Mouse (Mus musculus): ENCODE results near the gene Syn3.

The Syn3 gene

DNA sequence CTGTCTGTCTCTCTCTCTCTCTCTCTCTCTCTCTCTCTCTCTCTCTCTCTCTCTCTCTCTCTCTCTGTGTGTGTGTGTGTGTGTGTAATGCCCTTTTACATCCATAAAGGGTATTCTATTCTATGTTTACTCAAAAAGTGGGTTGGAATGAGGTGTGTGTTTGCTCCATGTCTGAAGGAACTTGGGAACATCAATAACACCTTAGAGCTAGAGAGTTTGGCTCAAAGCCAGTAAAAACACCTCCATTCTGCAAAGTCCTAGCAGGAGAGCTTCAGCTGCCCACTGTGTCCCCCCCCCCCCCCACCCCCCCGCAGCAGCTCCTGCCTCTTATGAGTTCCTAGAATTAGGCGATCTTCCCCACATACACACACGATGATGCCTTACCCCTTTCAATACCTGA lies 161.5 kb downstream of the Syn3 start:
- no peak for DNase-seq

DNA sequence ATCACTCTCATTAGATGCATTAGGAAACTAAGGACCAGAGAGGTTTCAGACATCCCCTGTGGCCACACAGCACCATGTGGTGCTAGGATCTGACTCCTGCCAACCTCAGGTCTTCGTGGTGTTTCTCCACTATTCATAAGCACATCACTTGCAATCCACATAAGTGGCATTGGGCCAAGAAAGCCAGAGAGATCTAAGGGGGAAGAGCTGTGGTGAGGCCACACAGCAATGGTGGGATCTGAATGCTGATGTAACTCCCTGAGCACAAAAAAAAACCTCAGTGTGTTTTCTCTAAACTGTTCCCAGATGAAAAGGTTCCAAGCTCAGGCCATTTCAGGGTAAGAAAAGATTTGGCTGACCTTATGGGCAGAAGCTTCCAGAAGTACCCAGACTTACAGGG lies 162.2 kb downstream of the Syn3 start:
- DNase-seq, result no peak

DNA sequence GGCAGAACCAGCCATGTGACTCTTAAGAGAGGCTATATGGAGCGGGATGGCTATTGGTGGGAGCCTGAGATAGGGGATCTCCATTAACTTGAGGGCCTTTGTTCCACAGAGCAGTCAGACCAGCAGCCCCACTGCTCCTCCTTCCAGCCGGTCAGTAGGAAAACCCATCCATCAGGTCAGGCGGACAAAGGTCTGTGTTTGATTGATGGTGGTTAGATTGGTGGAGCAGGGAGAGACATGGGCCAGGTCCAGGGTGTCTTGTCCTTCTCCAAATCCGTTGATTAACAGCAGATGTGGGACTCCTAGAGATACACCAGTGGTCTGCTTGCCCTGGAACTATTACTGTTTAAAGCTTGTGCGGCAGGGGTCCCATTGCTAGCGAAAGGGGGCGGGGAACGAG lies 164.1 kb downstream of the Syn3 start:
- no peak for DNase-seq

DNA sequence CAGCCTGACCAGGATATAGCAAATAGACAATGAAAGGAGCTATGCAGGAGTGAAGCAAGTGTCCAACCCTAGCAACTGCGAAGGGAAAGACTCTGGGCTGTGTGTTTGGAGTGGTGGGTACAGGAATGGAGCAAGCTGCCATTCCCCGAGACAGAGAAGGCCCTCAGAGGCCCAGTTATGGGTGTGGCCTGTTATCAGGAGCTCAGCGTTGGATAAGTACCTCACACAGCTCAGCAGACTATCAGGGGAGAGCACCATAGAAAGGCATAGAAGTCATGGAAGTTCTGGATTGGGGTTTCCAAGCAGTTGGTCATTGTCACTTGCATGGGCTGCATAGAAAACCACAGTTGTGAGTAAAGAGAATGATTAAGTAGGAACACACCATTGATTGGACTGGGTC lies 165.8 kb downstream of the Syn3 start:
- DNase-seq, result no peak

DNA sequence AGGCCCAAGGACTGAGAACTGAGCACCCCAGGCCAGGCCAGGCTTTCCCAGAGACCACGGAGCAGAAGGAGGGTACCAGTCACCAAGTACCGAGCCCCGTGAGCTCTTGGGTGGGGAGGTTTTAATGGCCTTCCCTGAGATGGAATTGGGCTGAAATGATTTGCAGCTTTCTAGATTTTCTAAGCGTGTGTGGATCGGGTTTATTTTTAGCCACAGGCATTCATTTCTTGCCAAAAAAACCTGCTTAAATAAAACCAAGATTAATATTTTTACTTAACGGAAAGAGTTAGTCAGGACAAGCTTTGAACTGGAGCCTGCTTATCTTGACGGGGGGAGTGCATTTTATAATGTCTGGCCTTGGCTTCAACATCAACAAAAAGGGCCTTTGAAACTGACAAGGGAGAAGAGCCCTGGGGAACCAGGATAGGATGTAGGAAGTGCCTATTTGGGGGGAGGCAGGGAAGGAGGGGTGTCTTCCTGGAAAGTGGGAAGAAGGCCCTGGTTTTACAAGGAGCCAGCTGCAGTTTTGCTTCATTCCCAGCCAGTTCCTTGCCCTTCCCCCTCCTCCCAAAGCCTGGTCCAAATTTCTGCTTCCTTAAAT lies 166.9 kb downstream of the Syn3 start:
- no peak for DNase-seq

DNA sequence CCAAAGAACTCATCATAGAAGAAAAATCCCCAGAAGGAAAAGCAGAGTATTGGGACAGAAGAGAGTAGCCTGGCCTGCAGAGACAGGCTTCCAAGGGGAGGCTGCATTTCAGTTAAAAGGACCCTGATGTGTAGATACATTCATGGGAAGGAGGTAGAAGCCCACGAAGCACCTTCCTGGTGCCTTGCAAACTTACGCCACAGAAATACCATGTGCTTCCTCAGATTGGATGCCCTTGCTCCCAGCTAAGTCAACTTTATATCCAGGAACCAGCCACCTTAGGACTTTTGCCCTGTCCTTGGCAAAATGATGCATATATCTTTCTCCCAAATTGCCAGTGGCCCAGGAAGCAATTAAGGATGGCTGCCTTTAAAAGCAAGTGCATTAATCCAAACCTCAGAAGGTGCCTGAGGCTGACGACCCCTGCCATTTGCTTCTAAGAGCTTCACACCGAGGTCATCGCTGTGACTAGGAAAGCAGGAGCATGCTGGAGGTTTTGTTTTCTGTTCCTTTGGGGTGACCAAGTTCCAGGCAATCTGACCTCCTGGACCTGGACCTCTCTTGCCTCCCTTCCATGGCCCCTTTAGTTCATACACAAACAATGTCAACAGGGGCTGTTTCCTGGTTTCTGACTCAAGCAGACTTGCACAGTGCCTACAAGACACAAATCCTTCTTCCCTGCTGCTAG lies 167.6 kb downstream of the Syn3 start:
- no peak for DNase-seq

- DNase-seq, result no peak
These were observed 169.3 kb downstream of the Syn3 start for GRCm38 (mm10) chr10:86329241-86329882.

GRCm38 (mm10) chr10:86328691-86329090 lies 170.0 kb downstream of the Syn3 start:
- DNase-seq, result no peak

GRCm38 (mm10) chr10:86328143-86328542 lies 170.6 kb downstream of the Syn3 start:
- DNase-seq, result no peak

GRCm38 (mm10) chr10:86325272-86325671 lies 173.4 kb downstream of the Syn3 start:
- DNase-seq, result no peak

DNA sequence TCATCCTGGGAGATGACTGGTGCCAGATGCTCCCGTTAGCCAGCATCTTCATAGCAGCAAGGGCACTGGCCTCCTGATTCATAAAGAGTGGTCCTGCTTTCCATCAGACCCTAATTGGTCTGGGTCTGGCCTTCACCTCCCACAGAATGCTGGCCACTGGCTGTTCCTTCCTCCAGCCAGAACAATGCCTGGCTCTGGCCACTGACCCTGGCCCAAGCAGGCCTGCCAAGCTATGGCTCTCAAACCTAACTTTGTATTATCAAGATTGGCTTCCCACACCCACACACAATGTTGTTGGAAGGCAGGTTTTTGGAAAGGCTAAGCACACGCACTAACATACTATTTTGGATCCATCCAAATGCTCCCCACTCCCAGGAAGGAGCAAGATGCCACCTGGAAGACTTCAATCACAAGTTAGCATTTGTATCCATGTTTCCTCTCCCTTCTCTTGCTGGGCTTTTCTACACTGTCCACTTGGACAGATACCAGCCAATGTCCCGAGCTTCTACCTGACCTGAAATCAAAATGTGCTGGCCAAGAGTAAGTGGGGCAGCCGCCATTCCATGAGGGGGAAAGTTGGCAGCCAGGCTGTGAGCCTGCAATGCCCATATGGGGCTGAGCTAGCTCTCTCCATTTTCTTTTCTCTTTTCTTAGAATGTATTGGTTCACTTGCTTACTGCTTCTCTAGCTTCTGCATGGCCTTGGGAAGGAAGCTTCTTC lies 175.3 kb downstream of the Syn3 start:
- peak; percentile 45 to 69 for DNase-seq

DNA sequence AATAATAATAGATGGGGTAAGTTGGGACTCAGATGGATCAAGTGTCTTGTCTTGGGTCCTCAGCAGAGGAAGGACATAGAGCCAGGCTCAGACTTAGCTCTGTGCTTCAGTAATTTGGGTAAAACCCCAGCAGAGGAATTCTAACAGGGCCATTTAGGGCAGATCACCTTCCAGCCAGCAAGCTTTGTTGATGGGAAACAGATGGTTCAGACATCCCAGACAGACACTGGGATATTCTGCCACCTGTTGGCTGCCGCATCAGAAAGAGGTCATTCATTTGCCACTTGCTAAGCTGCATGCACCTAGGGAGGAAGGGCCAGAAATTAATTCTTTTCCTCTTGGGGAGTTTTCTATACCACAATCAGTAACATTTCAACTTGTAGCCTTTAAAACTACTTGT lies 176.7 kb downstream of the Syn3 start:
- no peak for DNase-seq

GRCm38 (mm10) chr10:86321194-86321593 lies 177.5 kb downstream of the Syn3 start:
- peak; percentile 58 to 72 for DNase-seq

DNA sequence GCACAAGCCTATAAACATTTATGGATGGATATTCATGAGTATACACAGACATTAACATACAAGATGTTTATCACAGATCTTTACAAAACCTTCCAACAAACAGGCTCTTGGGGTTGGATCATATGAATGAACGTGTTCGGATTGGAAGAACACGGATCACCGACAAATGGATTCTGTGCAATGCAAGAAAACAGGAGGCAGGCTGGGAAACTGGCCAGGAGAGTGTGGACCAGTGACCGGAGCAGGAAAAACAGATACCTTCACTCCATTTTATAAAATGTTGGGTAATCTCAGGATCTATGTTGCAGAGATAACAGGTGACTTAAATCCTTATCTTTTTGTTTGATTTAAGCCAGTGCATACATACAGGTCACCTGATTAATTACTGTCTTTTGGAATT lies 178.5 kb downstream of the Syn3 start:
- peak; percentile 62 to 64 for DNase-seq

DNA sequence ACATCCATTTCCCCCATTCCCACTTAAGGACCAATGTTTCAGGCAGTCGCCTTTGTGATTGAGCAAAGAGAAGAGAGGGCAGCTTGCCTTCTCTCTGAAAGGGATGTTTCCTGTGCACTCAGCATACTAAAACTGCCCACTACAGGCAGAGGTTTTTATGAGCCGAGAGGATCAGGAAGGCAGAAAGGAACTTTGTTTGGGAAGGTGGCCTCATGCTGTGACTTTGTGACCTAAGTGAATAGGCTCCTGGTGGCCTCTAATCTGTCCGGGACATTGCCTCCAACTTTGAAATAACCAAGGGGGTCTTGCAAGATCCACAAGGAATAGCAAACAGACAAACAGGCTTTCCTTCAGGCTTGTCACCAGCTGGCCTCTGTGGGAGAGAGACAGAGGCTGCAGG lies 179.2 kb downstream of the Syn3 start:
- no peak for DNase-seq

- peak; percentile 67 to 73 for DNase-seq
These were observed 180.1 kb downstream of the Syn3 start for GRCm38 (mm10) chr10:86318552-86319140.

- peak in 1 of 2 experiments; percentile 54 for DNase-seq
These were observed 181.1 kb downstream of the Syn3 start for GRCm38 (mm10) chr10:86317633-86318032.

DNA sequence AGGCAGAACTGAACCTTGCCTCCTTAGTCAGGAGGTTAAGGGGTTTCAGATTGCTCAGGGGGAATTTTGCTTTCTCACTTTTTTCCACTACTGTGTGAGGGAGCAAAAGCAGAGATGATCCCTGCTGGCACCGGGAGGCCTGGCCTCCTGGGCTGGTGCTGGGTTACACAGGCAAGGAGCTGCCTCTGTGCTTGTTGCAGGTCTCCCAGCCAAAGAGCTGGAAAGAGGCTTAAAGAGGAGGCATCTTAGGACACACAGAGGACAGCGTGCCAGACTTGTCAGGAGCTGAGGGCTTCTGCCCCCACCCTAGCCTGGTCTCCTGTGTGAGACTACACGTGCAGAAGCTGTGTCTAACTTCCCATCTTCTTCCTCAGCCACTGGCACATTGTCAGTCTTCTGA lies 183.2 kb downstream of the Syn3 start:
- DNase-seq, result no peak

GRCm38 (mm10) chr10:86313448-86313847 lies 185.2 kb downstream of the Syn3 start:
- DNase-seq, result no peak

DNA sequence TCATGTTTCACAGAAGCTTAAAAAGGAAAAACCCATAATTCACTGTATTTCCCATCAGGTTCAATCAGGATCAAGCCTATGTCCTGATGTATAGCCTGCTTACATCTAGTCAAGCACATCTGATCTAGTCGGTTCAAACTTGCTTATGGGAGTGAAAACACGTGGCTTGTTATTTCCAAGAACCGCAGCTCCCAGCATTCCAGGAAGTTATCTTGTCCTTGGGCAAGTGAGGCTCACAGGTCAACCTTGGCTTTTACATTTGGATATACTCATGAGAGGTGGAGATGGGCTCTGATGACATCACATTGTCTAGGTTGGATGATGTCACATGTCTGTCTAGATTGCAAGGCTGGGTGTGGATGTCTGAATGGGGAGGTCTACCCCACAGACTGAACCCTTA lies 185.7 kb downstream of the Syn3 start:
- no peak for DNase-seq

DNA sequence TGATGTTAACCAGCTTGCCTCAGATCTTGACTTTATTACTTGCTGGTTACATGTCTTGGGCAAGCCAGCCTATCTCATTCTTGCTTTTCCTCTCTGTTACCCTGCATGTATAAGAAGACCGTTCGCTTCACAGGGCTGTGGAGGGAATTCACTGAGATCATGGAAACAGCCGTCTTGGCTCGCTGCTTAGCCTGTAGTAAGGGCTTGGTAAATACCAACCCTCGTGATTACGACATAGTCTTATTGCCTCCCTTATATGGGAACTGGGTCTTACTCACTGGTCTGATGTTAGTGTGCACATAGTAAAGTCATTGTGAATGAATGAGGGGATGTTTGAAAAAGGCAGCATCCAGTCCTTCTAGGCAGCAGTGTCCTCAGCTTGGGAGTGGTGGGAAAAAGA lies 188.2 kb downstream of the Syn3 start:
- DNase-seq, result no peak

DNA sequence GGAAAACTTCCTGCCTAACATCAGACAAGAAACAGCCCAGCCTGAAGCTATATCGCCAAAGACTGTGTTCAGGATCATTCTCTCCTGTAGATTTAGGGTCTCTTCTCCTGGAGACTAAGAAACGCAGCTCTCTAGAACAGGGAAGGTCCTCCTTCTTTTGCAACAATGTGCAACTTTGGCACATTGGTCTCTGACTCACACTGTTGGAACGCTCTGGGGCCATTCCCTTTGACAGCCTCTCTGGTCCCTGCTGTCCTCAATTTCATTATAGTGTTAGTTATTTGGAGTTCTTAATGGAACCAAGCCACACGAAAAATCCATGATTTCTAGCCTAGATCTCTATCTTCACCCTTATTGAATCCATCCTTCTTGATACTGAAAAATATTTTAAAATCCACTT lies 191.5 kb downstream of the Syn3 start:
- no peak for DNase-seq

DNA sequence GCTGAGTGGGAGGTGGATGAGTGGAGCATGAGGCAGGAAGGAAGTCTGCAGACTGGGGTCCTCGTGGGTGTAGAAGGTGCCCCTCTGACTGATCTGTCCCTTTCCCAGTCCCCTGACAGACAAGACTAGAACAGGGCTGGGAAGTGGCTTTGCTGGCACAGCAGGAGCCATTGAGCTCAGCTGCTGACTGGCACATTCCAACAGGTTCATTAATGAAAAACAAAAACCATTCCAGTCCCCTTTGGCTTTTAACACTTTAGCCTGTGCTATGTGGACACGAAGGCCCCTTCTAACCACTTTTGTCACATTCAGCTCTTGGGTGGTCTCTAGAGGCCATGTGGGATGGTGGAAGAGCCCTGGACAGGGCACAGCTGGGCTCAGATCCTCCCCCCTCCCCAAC lies 194.1 kb downstream of the Syn3 start:
- DNase-seq, result no peak

Data from cerebellum, postnatal 14 days (tissue).